Mouse (Mus musculus): ENCODE results near the gene Mnd1. TPM values are rescaled to one million over a fixed set of nuclear protein-coding genes. Genes with fewer than 3 reads are reported as not detected.

Gene Mnd1
- polyA plus RNA-seq, 1 experiment from 2014 or later = 10.9 TPM

GRCm38 (mm10) chr3:84154721-84155141 lies 855 bp downstream of the Mnd1 start:
- H3K36me3 ChIP-seq (ENCODE audit: control insufficient read depth, insufficient read depth, low read length) = peaks cover 1% of the 10 kb centered on the region; the same call in 1 of the 2 replicates
- peak overlapping the region; percentile 32 for H3K4me3 ChIP-seq (ENCODE audit: low read depth, low read length)
- no peaks in the 10 kb centered on the region for H3K9me3 ChIP-seq (ENCODE audit: control insufficient read depth, low read length)
- ATAC-seq (ENCODE audit: low FRiP score) (no peak), DNase-seq (ENCODE audit: low spot score) (no peak)
- peak overlapping the region; percentile 71; the same call in 1 of the 2 replicates for H3K4me2 ChIP-seq (replicated peaks; ENCODE audit: low read depth, low read length)
- H3K27me3 ChIP-seq (ENCODE audit: control insufficient read depth, insufficient read depth, low read length) = no peaks in the 10 kb centered on the region
- H3K27ac ChIP-seq (ENCODE audit: low read depth, low read length) = no peak overlapping the region
- WGBS = 14% methylated on average over 12 of the region's 12 CpGs
- H3K4me1 ChIP-seq (replicated peaks; ENCODE audit: control insufficient read depth, insufficient read depth, low read length) = no peaks in the 10 kb centered on the region
- no peak overlapping the region for H3K9ac ChIP-seq (ENCODE audit: low read depth, low read length)

- 94% methylated on average over 3 of the region's 3 CpGs for WGBS
- ATAC-seq (ENCODE audit: low FRiP score) (no peak), DNase-seq (ENCODE audit: low spot score) (no peak)
- Histone ChIP-seq H3K4me2 (replicated peaks; ENCODE audit: low read depth, low read length) (no peak overlapping the region), H3K27me3 (ENCODE audit: control insufficient read depth, insufficient read depth, low read length) (no peaks in the 10 kb centered on the region), H3K4me3 (ENCODE audit: low read depth, low read length) (no peak overlapping the region), H3K4me1 (replicated peaks; ENCODE audit: control insufficient read depth, insufficient read depth, low read length) (no peaks in the 10 kb centered on the region), H3K27ac (ENCODE audit: low read depth, low read length) (no peak overlapping the region), H3K36me3 (ENCODE audit: control insufficient read depth, insufficient read depth, low read length) (no peaks in the 10 kb centered on the region), H3K9me3 (ENCODE audit: control insufficient read depth, low read length) (no peaks in the 10 kb centered on the region), H3K9ac (ENCODE audit: low read depth, low read length) (no peak overlapping the region)
Measured at GRCm38 (mm10) chr3:84149831-84150230, 5.8 kb downstream of the Mnd1 start.

GRCm38 (mm10) chr3:84140947-84141346 lies 14.6 kb downstream of the Mnd1 start:
- 67% methylated on average over 7 of the region's 7 CpGs for WGBS
- H3K4me1 ChIP-seq (replicated peaks; ENCODE audit: control insufficient read depth, insufficient read depth, low read length) = no peaks in the 10 kb centered on the region
- DNase-seq (ENCODE audit: low spot score) (peak; percentile 11), ATAC-seq (ENCODE audit: low FRiP score) (no peak)
- H3K9ac ChIP-seq (ENCODE audit: low read depth, low read length) = no peak overlapping the region
- H3K4me2 ChIP-seq (replicated peaks; ENCODE audit: low read depth, low read length) = no peak overlapping the region
- no peaks in the 10 kb centered on the region for H3K27me3 ChIP-seq (ENCODE audit: control insufficient read depth, insufficient read depth, low read length)
- H3K27ac ChIP-seq (ENCODE audit: low read depth, low read length) = no peak overlapping the region
- H3K9me3 ChIP-seq (ENCODE audit: control insufficient read depth, low read length) = no peaks in the 10 kb centered on the region
- H3K36me3 ChIP-seq (ENCODE audit: control insufficient read depth, insufficient read depth, low read length) = no peaks in the 10 kb centered on the region
- no peak overlapping the region for H3K4me3 ChIP-seq (ENCODE audit: low read depth, low read length)

- 89% methylated on average over 7 of the region's 7 CpGs for WGBS
- ATAC-seq (ENCODE audit: low FRiP score) (no peak), DNase-seq (ENCODE audit: low spot score) (no peak)
- no peaks in the 10 kb centered on the region for H3K27me3 ChIP-seq (ENCODE audit: control insufficient read depth, insufficient read depth, low read length)
- H3K4me1 ChIP-seq (replicated peaks; ENCODE audit: control insufficient read depth, insufficient read depth, low read length) = no peaks in the 10 kb centered on the region
- H3K9me3 ChIP-seq (ENCODE audit: control insufficient read depth, low read length) = no peaks in the 10 kb centered on the region
- H3K9ac ChIP-seq (ENCODE audit: low read depth, low read length) = no peak overlapping the region
- no peak overlapping the region for H3K4me3 ChIP-seq (ENCODE audit: low read depth, low read length)
- no peak overlapping the region for H3K27ac ChIP-seq (ENCODE audit: low read depth, low read length)
- no peak overlapping the region for H3K4me2 ChIP-seq (replicated peaks; ENCODE audit: low read depth, low read length)
- H3K36me3 ChIP-seq (ENCODE audit: control insufficient read depth, insufficient read depth, low read length) = no peaks in the 10 kb centered on the region
Measured at GRCm38 (mm10) chr3:84136509-84136908, 19.1 kb downstream of the Mnd1 start.

- no peaks in the 10 kb centered on the region for H3K36me3 ChIP-seq (ENCODE audit: control insufficient read depth, insufficient read depth, low read length)
- H3K9me3 ChIP-seq (ENCODE audit: control insufficient read depth, low read length) = no peaks in the 10 kb centered on the region
- WGBS = 60% methylated on average over 6 of the region's 6 CpGs
- no peaks in the 10 kb centered on the region for H3K4me1 ChIP-seq (replicated peaks; ENCODE audit: control insufficient read depth, insufficient read depth, low read length)
- H3K27me3 ChIP-seq (ENCODE audit: control insufficient read depth, insufficient read depth, low read length) = no peaks in the 10 kb centered on the region
- H3K27ac ChIP-seq (ENCODE audit: low read depth, low read length) = no peak overlapping the region
- H3K9ac ChIP-seq (ENCODE audit: low read depth, low read length) = no peak overlapping the region
- no peak overlapping the region for H3K4me2 ChIP-seq (replicated peaks; ENCODE audit: low read depth, low read length)
- no peak for DNase-seq (ENCODE audit: low spot score)
- H3K4me3 ChIP-seq (ENCODE audit: low read depth, low read length) = no peak overlapping the region
- ATAC-seq (ENCODE audit: low FRiP score) = no peak
Measured at GRCm38 (mm10) chr3:84135933-84136332, 19.7 kb downstream of the Mnd1 start.

GRCm38 (mm10) chr3:84135387-84135786 lies 20.2 kb downstream of the Mnd1 start:
- DNase-seq (ENCODE audit: low spot score) (no peak), ATAC-seq (ENCODE audit: low FRiP score) (0 out of 2 replicates have a peak, but pooled peaks have one; percentile 43)
- H3K9me3 ChIP-seq (ENCODE audit: control insufficient read depth, low read length) = no peaks in the 10 kb centered on the region
- H3K4me3 ChIP-seq (ENCODE audit: low read depth, low read length) = no peak overlapping the region
- H3K9ac ChIP-seq (ENCODE audit: low read depth, low read length) = no peak overlapping the region
- no peak overlapping the region for H3K4me2 ChIP-seq (replicated peaks; ENCODE audit: low read depth, low read length)
- H3K36me3 ChIP-seq (ENCODE audit: control insufficient read depth, insufficient read depth, low read length) = no peaks in the 10 kb centered on the region
- no peak overlapping the region for H3K27ac ChIP-seq (ENCODE audit: low read depth, low read length)
- no peaks in the 10 kb centered on the region for H3K4me1 ChIP-seq (replicated peaks; ENCODE audit: control insufficient read depth, insufficient read depth, low read length)
- WGBS = 30% methylated on average over 9 of the region's 9 CpGs
- no peaks in the 10 kb centered on the region for H3K27me3 ChIP-seq (ENCODE audit: control insufficient read depth, insufficient read depth, low read length)

- ATAC-seq (ENCODE audit: low FRiP score) (no peak), DNase-seq (ENCODE audit: low spot score) (no peak)
- Histone ChIP-seq H3K27me3 (ENCODE audit: control insufficient read depth, insufficient read depth, low read length) (no peaks in the 10 kb centered on the region), H3K36me3 (ENCODE audit: control insufficient read depth, insufficient read depth, low read length) (no peaks in the 10 kb centered on the region), H3K9ac (ENCODE audit: low read depth, low read length) (no peak overlapping the region), H3K4me2 (replicated peaks; ENCODE audit: low read depth, low read length) (no peak overlapping the region), H3K4me3 (ENCODE audit: low read depth, low read length) (no peak overlapping the region), H3K27ac (ENCODE audit: low read depth, low read length) (no peak overlapping the region), H3K4me1 (replicated peaks; ENCODE audit: control insufficient read depth, insufficient read depth, low read length) (no peaks in the 10 kb centered on the region), H3K9me3 (ENCODE audit: control insufficient read depth, low read length) (no peaks in the 10 kb centered on the region)
- WGBS = 86% methylated on average over 3 of the region's 3 CpGs
Measured at GRCm38 (mm10) chr3:84131369-84131768, 24.2 kb downstream of the Mnd1 start.

- Histone ChIP-seq H3K27ac (ENCODE audit: low read depth, low read length) (no peak overlapping the region), H3K36me3 (ENCODE audit: control insufficient read depth, insufficient read depth, low read length) (no peaks in the 10 kb centered on the region), H3K4me2 (replicated peaks; ENCODE audit: low read depth, low read length) (no peak overlapping the region), H3K9ac (ENCODE audit: low read depth, low read length) (no peak overlapping the region), H3K4me3 (ENCODE audit: low read depth, low read length) (no peak overlapping the region), H3K4me1 (replicated peaks; ENCODE audit: control insufficient read depth, insufficient read depth, low read length) (no peaks in the 10 kb centered on the region; the same call in 1 of the 2 replicates), H3K27me3 (ENCODE audit: control insufficient read depth, insufficient read depth, low read length) (no peaks in the 10 kb centered on the region), H3K9me3 (ENCODE audit: control insufficient read depth, low read length) (no peaks in the 10 kb centered on the region)
- ATAC-seq (ENCODE audit: low FRiP score) (no peak), DNase-seq (ENCODE audit: low spot score) (no peak)
- WGBS = 80% methylated on average over 5 of the region's 5 CpGs
Measured at GRCm38 (mm10) chr3:84130776-84131175, 24.8 kb downstream of the Mnd1 start.

- H3K9ac ChIP-seq (ENCODE audit: low read depth, low read length) = no peak overlapping the region
- WGBS = 62% methylated on average over 11 of the region's 11 CpGs
Measured at GRCm38 (mm10) chr3:84128871-84129870, 26.4 kb downstream of the Mnd1 start.

More at GRCm38 (mm10) chr3:84128871-84129870, 26.4 kb downstream of the Mnd1 start:
- DNase-seq (ENCODE audit: low spot score) = peak; percentile 24
- Histone ChIP-seq H3K4me1 (replicated peaks; ENCODE audit: control insufficient read depth, insufficient read depth, low read length) (no peaks in the 10 kb centered on the region; the same call in 1 of the 2 replicates), H3K4me3 (ENCODE audit: low read depth, low read length) (no peak overlapping the region), H3K9me3 (ENCODE audit: control insufficient read depth, low read length) (no peaks in the 10 kb centered on the region), H3K27ac (ENCODE audit: low read depth, low read length) (no peak overlapping the region), H3K27me3 (ENCODE audit: control insufficient read depth, insufficient read depth, low read length) (no peaks in the 10 kb centered on the region), H3K4me2 (replicated peaks; ENCODE audit: low read depth, low read length) (no peak overlapping the region), H3K36me3 (ENCODE audit: control insufficient read depth, insufficient read depth, low read length) (no peaks in the 10 kb centered on the region)
- ATAC-seq (ENCODE audit: low FRiP score) = no peak

Measured in hindbrain, embryonic 11.5 days (tissue).